Mouse (Mus musculus): ENCODE measurements at regions not wholly inside any gene's neighbourhood (a gene's known extent, or its start where the extent isn't known, plus 50 kb on each side); places are given as distances from the start of the nearest gene placed in this dataset.

GRCm38 (mm10) chr12:98347056-98347455 is 78.6 kb downstream of the Gpr65 start:
- TF ChIP-seq POLR2A (IDR thresholded peaks at IDR 0.05; ENCODE audit: low read depth, low read length) (no peak), CTCF (IDR thresholded peaks at IDR 0.05; ENCODE audit: borderline replicate concordance, insufficient read depth, low read length) (no peak)

Measured in embryonic fibroblast, embryonic 13.5 days (primary cell).